Mouse (Mus musculus) testis, adult 2 months (tissue): ENCODE results near the gene Mok. TPM values are rescaled to one million over a fixed set of nuclear protein-coding genes. Genes with fewer than 3 reads are reported as not detected.

Experiments used
- H3K27ac ChIP-seq: fragments of 200-500 bp; 2 replicates; pipeline ENCODE4 v1.5.1; 2012; ENCODE audit warnings: low read depth, low read length; ENCODE audit not compliant: control insufficient read depth, insufficient read depth
- H3K27me3 ChIP-seq: fragments of 200-500 bp; 2 replicates; pipeline ENCODE4 v1.6.1; 2012; ENCODE audit warnings: mild to moderate bottlenecking, low read length, moderate library complexity; ENCODE audit not compliant: control insufficient read depth, insufficient read depth
- H3K36me3 ChIP-seq: fragments of 200-500 bp; 2 replicates; pipeline ENCODE4 v1.6.1; 2012; ENCODE audit warnings: mild to moderate bottlenecking, low read length; ENCODE audit not compliant: control insufficient read depth, insufficient read depth
- H3K4me1 ChIP-seq: fragments of 200-500 bp; 2 replicates; pipeline ENCODE4 v1.6.1; 2012; ENCODE audit warnings: low read length; ENCODE audit not compliant: control insufficient read depth, insufficient read depth
- H3K4me3 ChIP-seq: fragments of 200-500 bp; 2 replicates; pipeline ENCODE4 v1.5.1; 2012; ENCODE audit warnings: low read depth, mild to moderate bottlenecking, low read length, moderate library complexity, mixed read lengths; ENCODE audit not compliant: control insufficient read depth
- CTCF ChIP-seq: fragments of 200-500 bp; IDR thresholded peaks from 2 replicates; pipeline ENCODE4 v1.5.1; 2012; ENCODE audit warnings: low read depth, mild to moderate bottlenecking, inconsistent platforms, low read length, moderate library complexity; ENCODE audit not compliant: control insufficient read depth, insufficient read depth, insufficient replicate concordance
- POLR2A ChIP-seq: fragments of 200-500 bp; IDR thresholded peaks from 2 replicates; pipeline ENCODE4 v1.6.1; 2012; ENCODE audit warnings: low read depth, mild to moderate bottlenecking, inconsistent platforms, low read length, moderate library complexity; ENCODE audit not compliant: control insufficient read depth
- polyA plus RNA-seq: library from polyadenylated mRNA; depleted of rRNA; stranded (reverse); fragments of >200 nt; gene quantifications from 2 replicates; pipeline ENCODE4 v1.2.3, GENCODE M21; 2012

The Mok gene
- polyA plus RNA-seq, 1 experiment = 96.9 TPM

DNA sequence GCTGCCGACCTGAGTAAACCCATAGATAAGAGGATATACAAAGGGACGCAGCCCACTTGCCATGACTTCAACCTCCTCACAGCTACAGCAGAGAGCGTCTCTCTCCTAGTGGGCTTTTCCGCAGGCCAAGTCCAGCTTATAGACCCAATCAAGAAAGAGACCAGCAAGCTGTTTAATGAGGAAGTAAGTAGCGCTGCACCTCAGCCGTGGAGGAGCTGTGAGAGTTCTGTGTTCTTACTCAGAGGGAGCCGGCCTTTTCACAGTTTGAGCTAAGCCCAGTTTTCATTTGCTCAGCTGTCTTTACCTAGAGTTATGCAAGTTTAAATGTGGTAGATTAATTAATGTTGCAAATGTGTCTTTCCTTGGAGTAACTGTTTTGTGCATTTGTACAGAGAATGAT, 61.4 kb downstream of the Mok start:
- Histone ChIP-seq H3K27ac (no peak overlapping the region), H3K27me3 (no peaks in the 10 kb centered on the region), H3K4me3 (no peak overlapping the region), H3K4me1 (no peaks in the 10 kb centered on the region), H3K36me3 (no peaks in the 10 kb centered on the region)
- TF ChIP-seq CTCF = no peak

GRCm38 (mm10) chr12:110777853-110778252, 62.9 kb downstream of the Mok start:
- Histone ChIP-seq H3K4me1 (no peaks in the 10 kb centered on the region), H3K27me3 (no peaks in the 10 kb centered on the region), H3K27ac (no peak overlapping the region), H3K36me3 (no peaks in the 10 kb centered on the region), H3K4me3 (no peak overlapping the region)
- TF ChIP-seq CTCF (no peak), POLR2A (no peak)

DNA sequence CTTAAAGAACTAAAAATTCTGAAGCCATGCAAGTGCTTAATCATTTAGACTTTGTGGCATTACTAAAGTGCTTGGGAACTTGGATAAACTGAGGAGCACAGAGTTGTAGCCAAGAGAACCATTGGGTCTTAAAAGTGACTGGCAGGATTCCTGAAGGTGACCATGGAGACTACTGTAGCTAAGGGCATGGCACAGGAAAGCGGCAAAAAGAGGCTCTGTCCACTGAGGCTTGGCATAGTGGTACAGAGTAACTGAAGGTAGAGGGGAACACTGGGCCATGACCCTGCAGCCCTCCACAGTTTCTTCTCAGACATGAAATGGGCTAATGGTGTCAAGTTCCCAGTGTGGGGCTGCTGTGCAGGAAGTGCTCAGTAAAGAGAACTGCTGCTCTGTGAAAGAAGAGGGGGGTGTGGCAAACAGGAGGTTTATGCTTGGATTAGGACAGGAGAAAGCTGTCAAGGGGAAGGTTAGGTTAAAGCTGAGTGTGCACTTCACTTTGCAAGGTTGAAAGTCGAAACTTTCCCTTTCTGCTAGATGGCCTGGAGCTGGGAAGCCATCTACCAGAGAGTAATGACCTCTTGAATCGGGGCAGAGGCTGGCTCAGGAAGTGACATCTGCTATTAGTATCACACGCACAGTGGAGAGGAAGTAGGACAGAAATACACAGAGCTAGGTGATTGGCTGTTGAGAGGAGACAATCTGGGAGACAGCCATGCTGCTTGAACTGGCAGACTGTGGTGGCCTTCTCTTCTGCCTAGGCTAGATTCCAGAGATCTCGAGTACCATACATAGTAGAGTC, 64.9 kb downstream of the Mok start:
- Histone ChIP-seq H3K36me3 (no peaks in the 10 kb centered on the region), H3K27ac (no peak overlapping the region), H3K4me1 (no peaks in the 10 kb centered on the region), H3K4me3 (no peak overlapping the region), H3K27me3 (no peaks in the 10 kb centered on the region)
- TF ChIP-seq CTCF (no peak), POLR2A (no peak)

- Histone ChIP-seq H3K27me3 (no peaks in the 10 kb centered on the region), H3K4me3 (no peak overlapping the region), H3K27ac (no peak overlapping the region), H3K36me3 (no peaks in the 10 kb centered on the region), H3K4me1 (no peaks in the 10 kb centered on the region)
- TF ChIP-seq CTCF (no peak), POLR2A (no peak)
Measured at GRCm38 (mm10) chr12:110771961-110772360, 68.8 kb downstream of the Mok start.

DNA sequence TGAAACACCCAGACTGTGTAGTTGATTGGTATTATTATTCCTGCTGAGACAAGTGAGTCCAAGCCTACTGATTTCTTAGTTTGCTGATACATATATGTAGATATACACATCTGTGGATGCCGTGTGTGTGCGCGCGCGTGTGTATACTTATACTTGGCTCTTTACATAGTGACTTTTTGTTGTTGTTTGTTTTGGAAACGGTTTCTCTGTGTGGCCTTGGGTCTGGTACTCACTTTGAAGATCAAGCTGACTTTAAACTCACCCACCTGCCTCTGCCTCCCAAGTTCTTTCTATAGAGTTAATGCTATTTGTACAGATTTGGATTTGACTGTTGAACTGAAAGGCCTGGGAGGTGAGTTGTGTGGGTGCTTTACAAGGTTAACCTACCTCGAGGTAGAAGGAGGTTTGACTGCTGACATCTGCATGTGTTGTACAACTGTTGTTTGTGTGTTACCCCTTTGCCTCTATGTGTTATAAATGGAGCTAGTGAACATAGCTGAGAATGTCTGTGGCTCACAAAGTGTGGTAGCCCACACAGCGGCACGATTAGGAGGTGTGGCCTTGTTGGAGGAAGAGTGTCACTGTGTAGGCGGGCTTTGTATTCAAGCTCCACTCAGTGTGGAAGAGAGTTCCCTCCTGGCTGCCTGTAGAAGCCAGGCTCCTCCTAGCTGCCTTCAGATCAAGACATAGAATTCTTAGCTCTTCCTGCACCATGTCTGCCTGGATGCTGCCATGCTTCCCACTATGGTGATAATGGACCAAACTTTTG, 70.1 kb downstream of the Mok start:
- Histone ChIP-seq H3K4me3 (no peak overlapping the region), H3K36me3 (no peaks in the 10 kb centered on the region), H3K27me3 (no peaks in the 10 kb centered on the region), H3K27ac (no peak overlapping the region), H3K4me1 (no peaks in the 10 kb centered on the region)
- TF ChIP-seq CTCF = no peak
- no peak for TF ChIP-seq POLR2A

DNA sequence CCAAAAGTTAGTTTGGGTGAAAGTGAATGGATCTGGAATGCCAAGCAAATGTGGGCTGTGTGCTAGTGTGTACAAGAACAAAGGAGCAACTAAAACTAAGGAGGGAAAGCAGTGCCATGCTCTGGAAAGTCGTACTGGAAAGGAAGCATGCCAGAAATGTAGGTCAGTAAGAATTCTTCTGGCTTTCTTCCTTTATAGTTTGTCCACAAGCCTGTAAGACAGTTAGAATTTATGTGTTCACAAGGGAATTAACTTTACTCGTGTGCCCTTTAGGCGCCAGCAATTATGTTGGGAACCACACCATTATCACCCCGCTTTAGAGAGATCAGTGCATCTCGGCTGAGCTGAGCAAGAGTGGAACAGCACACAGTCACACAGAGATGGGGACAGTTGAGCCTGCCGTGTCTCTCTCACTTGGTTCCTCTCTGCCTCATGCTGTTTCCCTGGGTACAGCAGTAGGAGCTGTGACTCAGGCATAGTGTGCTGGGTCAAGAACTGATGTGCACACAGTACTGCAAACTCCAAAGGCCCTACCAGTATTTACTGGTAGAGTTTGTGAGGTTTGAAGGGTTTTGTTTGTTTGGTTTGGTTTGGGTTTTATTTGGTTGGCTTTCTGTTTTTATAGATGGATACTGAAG, 71.0 kb downstream of the Mok start:
- no peak overlapping the region for H3K27ac ChIP-seq
- H3K36me3 ChIP-seq = no peaks in the 10 kb centered on the region
- H3K27me3 ChIP-seq = no peaks in the 10 kb centered on the region
- H3K4me1 ChIP-seq = no peaks in the 10 kb centered on the region
- TF ChIP-seq CTCF (no peak), POLR2A (no peak)
- no peak overlapping the region for H3K4me3 ChIP-seq

GRCm38 (mm10) chr12:110768562-110768961, 72.2 kb downstream of the Mok start:
- Histone ChIP-seq H3K27me3 (no peaks in the 10 kb centered on the region), H3K36me3 (no peaks in the 10 kb centered on the region), H3K27ac (no peak overlapping the region), H3K4me1 (no peaks in the 10 kb centered on the region), H3K4me3 (no peak overlapping the region)
- TF ChIP-seq POLR2A (no peak), CTCF (no peak)
